Mouse (Mus musculus) limb, embryonic 13.5 days (tissue): ENCODE measurements around the gene Arntl. TPM values are rescaled to one million over a fixed set of nuclear protein-coding genes. Genes with fewer than 3 reads are reported as not detected.

ENCODE experiments used
- ATAC-seq: fragments of 200-750 bp; cut with Nextera tagmentation; 2 replicates; pipeline ENCODE4 v1.8.0; 2017; ENCODE audit warnings: low read depth, moderate number of reproducible peaks, moderate TSS enrichment; ENCODE audit not compliant: low FRiP score
- H3K27ac ChIP-seq: fragments of 300-500 bp; sonication (generic); 2 replicates; pipeline ENCODE4 v1.5.1; 2015; ENCODE audit warnings: inconsistent platforms, mild to moderate bottlenecking, moderate library complexity
- H3K27me3 ChIP-seq: fragments of 300-500 bp; sonication (generic); 2 replicates; pipeline ENCODE4 v1.6.1; 2015; ENCODE audit warnings: mild to moderate bottlenecking, inconsistent platforms
- H3K36me3 ChIP-seq: fragments of 300-500 bp; sonication (generic); 2 replicates; pipeline ENCODE4 v1.6.1; 2015; ENCODE audit warnings: inconsistent platforms, mild to moderate bottlenecking, moderate library complexity
- H3K4me1 ChIP-seq: fragments of 300-500 bp; sonication (generic); 2 replicates; pipeline ENCODE4 v1.6.1; 2015; ENCODE audit warnings: inconsistent platforms
- H3K4me2 ChIP-seq: fragments of 300-500 bp; sonication (generic); replicated peaks from 2 replicates; pipeline ENCODE4 v1.6.1; 2015; ENCODE audit warnings: inconsistent platforms, mild to moderate bottlenecking, moderate library complexity
- H3K4me3 ChIP-seq: fragments of 300-500 bp; sonication (generic); 2 replicates; pipeline ENCODE4 v1.5.1; 2015; ENCODE audit warnings: moderate library complexity, mild to moderate bottlenecking, inconsistent platforms
- H3K9ac ChIP-seq: fragments of 300-500 bp; sonication (generic); 2 replicates; pipeline ENCODE4 v1.6.1; 2015; ENCODE audit warnings: mild to moderate bottlenecking, inconsistent platforms
- H3K9me3 ChIP-seq: fragments of 300-500 bp; sonication (generic); 2 replicates; pipeline ENCODE4 v1.6.1; 2016; ENCODE audit warnings: inconsistent platforms
- WGBS: fragments of 180-500 bp; shearing (Covaris S2); methylation state at CpG from one replicate; pipeline ENCODE4 v1.1.7; 2015; 5-methylcytosine and 5-hydroxymethylcytosine counted together
- polyA plus RNA-seq: library from polyadenylated mRNA; unstranded; fragments of >200 nt; fragmentation: Nextera tagmentation; extraction: Ambion mirVana; gene quantifications from 2 replicates; pipeline ENCODE4 v1.2.1, GENCODE M21; 2015

Gene Arntl
- polyA plus RNA-seq, 1 experiment from 2014 or later: 7.8 TPM

- Histone ChIP-seq H3K27ac (no peak overlapping the region), H3K9ac (no peak overlapping the region), H3K9me3 (no peaks in the 10 kb centered on the region), H3K4me2 (no peak overlapping the region), H3K36me3 (no peaks in the 10 kb centered on the region), H3K27me3 (no peaks in the 10 kb centered on the region), H3K4me3 (no peak overlapping the region), H3K4me1 (peaks cover 4% of the 10 kb centered on the region; the same call in 1 of the 2 replicates)
- ATAC-seq: no peak
- 82% methylated on average over 8 of the region's 8 CpGs for WGBS
Observed at GRCm38 (mm10) chr7:113335250-113335649, 128.0 kb downstream of the Arntl start.

- WGBS: 54% methylated on average over 4 of the region's 4 CpGs
- no peak for ATAC-seq
- Histone ChIP-seq H3K4me2 (no peak overlapping the region), H3K9ac (no peak overlapping the region), H3K9me3 (no peaks in the 10 kb centered on the region), H3K27ac (no peak overlapping the region), H3K4me1 (no peaks in the 10 kb centered on the region), H3K4me3 (no peak overlapping the region), H3K27me3 (no peaks in the 10 kb centered on the region), H3K36me3 (no peaks in the 10 kb centered on the region)
Observed at GRCm38 (mm10) chr7:113347271-113347670, 140.0 kb downstream of the Arntl start.

- Histone ChIP-seq H3K27me3 (no peaks in the 10 kb centered on the region), H3K27ac (no peak overlapping the region), H3K9ac (no peak overlapping the region), H3K4me3 (no peak overlapping the region), H3K9me3 (no peaks in the 10 kb centered on the region), H3K36me3 (no peaks in the 10 kb centered on the region), H3K4me1 (no peaks in the 10 kb centered on the region), H3K4me2 (no peak overlapping the region)
- WGBS: 89% methylated on average over 2 of the region's 2 CpGs
- no peak for ATAC-seq
Observed at GRCm38 (mm10) chr7:113347694-113348093, 140.4 kb downstream of the Arntl start.

GRCm38 (mm10) chr7:113349089-113349488 lies 141.8 kb downstream of the Arntl start:
- 78% methylated on average over 1 of the region's 1 CpGs for WGBS
- no peak overlapping the region for H3K9ac ChIP-seq
- H3K9me3 ChIP-seq: no peaks in the 10 kb centered on the region
- no peak overlapping the region for H3K4me3 ChIP-seq
- H3K4me2 ChIP-seq: no peak overlapping the region
- no peaks in the 10 kb centered on the region for H3K27me3 ChIP-seq
- no peaks in the 10 kb centered on the region for H3K36me3 ChIP-seq
- H3K27ac ChIP-seq: no peak overlapping the region
- no peak for ATAC-seq
- no peaks in the 10 kb centered on the region for H3K4me1 ChIP-seq

Other genes starting within 250 kb of the Arntl start
- 28.7 and 30.9 TPM in 2 replicates for gene Btbd10, start 161.9 kb downstream of the Arntl start, polyA plus RNA-seq
- not detected in 2 replicates for gene Pth, start 181.1 kb downstream of the Arntl start, polyA plus RNA-seq